Mouse (Mus musculus) neutrophil, adult 65 days (primary cell): ENCODE data around the gene Trak2. TPM values are rescaled to one million over a fixed set of nuclear protein-coding genes. Genes with fewer than 3 reads are reported as not detected.

Experiments used
- total RNA-seq: library from RNA; stranded (reverse); gene quantifications from 2 replicates; pipeline ENCODE4 v1.2.4, GENCODE M21; 2023

The Trak2 gene
- total RNA-seq = 59.2 and 72.7 TPM in 2 replicates

GRCm38 (mm10) chr1:58973366-58974221, at the start of gene Trak2, which contains the start of gene Stradb:
TSS of gene Trak2 (minus strand) at chr1:58973430.
TSS of gene Stradb (plus strand) at chr1:58973522.

Other genes with a start within 250 kb of the Trak2 start
- 33.5 and 45.6 TPM in 2 replicates for gene Casp8, start 178.1 kb downstream of the Trak2 start, total RNA-seq
- gene Stradb, start 92 bp upstream of the Trak2 start, total RNA-seq = 10.1 and 11.7 TPM in 2 replicates
- not detected in 2 replicates for gene C2cd6, start 121.5 kb upstream of the Trak2 start, total RNA-seq
- 2.9 and 3.6 TPM in 2 replicates for gene Tmem237, start 147.0 kb upstream of the Trak2 start, total RNA-seq
- 0.32 TPM in 1 of 2 replicates, not detected in the other for gene Mpp4, start 190.0 kb upstream of the Trak2 start, total RNA-seq